Mouse (Mus musculus) thymus, adult 2 months (tissue): ENCODE results near the gene Rnf223. TPM values are rescaled to one million over a fixed set of nuclear protein-coding genes. Genes with fewer than 3 reads are reported as not detected.
"Not testable (repeated sequence)": the region's sequence is repeated elsewhere in the genome, so short reads cannot be mapped to it uniquely, and the experiment has no call there.

Experiments used
- DNase-seq: peaks from one replicate; pipeline ENCODE4 v3.0.0; 2021
- H3K27ac ChIP-seq: fragments of 200-500 bp; 2 replicates; pipeline ENCODE4 v1.5.1; 2012; ENCODE audit warnings: low read length, control low read depth; ENCODE audit not compliant: control insufficient read depth, insufficient read depth
- H3K27me3 ChIP-seq: fragments of 200-500 bp; 2 replicates; pipeline ENCODE4 v1.6.1; 2012; ENCODE audit warnings: mild to moderate bottlenecking, low read length, moderate library complexity, mixed read lengths; ENCODE audit not compliant: control insufficient read depth, insufficient read depth
- H3K36me3 ChIP-seq: fragments of 200-500 bp; 2 replicates; pipeline ENCODE4 v1.6.1; 2012; ENCODE audit warnings: mild to moderate bottlenecking, low read length, moderate library complexity; ENCODE audit not compliant: control insufficient read depth, insufficient read depth
- H3K4me1 ChIP-seq: fragments of 200-500 bp; replicated peaks from 2 replicates; pipeline ENCODE4 v1.6.1; 2012; ENCODE audit warnings: low read length; ENCODE audit not compliant: control insufficient read depth, insufficient read depth
- H3K4me3 ChIP-seq: fragments of 200-500 bp; 2 replicates; pipeline ENCODE4 v1.5.1; 2012; ENCODE audit warnings: mild to moderate bottlenecking, low read length, control low read depth, moderate library complexity; ENCODE audit not compliant: control insufficient read depth, insufficient read depth
- CTCF ChIP-seq: fragments of 200-500 bp; IDR thresholded peaks from 2 replicates; pipeline ENCODE4 v1.5.1; 2012; ENCODE audit warnings: mild to moderate bottlenecking, control low read depth, low read length, moderate library complexity, borderline replicate concordance; ENCODE audit not compliant: control insufficient read depth, poor library complexity, insufficient read depth; ENCODE audit errors: extremely low read depth
- POLR2A ChIP-seq: fragments of 200-500 bp; IDR thresholded peaks from 2 replicates; pipeline ENCODE4 v1.6.1; 2012; ENCODE audit warnings: mild to moderate bottlenecking, low read length, control low read depth, moderate library complexity; ENCODE audit not compliant: control insufficient read depth, poor library complexity, insufficient read depth; ENCODE audit errors: extremely low read depth
- WGBS: fragments of 180-500 bp; shearing (Covaris S2); methylation state at CpG from one replicate; pipeline ENCODE4 v1.1.7; 2018; 5-methylcytosine and 5-hydroxymethylcytosine counted together
- polyA plus RNA-seq: library from polyadenylated mRNA; depleted of rRNA; stranded (reverse); fragments of >200 nt; gene quantifications from 2 replicates; pipeline ENCODE4 v1.2.3, GENCODE M21; 2012

Gene Rnf223
- polyA plus RNA-seq, 1 experiment: 3.5 TPM

DNA sequence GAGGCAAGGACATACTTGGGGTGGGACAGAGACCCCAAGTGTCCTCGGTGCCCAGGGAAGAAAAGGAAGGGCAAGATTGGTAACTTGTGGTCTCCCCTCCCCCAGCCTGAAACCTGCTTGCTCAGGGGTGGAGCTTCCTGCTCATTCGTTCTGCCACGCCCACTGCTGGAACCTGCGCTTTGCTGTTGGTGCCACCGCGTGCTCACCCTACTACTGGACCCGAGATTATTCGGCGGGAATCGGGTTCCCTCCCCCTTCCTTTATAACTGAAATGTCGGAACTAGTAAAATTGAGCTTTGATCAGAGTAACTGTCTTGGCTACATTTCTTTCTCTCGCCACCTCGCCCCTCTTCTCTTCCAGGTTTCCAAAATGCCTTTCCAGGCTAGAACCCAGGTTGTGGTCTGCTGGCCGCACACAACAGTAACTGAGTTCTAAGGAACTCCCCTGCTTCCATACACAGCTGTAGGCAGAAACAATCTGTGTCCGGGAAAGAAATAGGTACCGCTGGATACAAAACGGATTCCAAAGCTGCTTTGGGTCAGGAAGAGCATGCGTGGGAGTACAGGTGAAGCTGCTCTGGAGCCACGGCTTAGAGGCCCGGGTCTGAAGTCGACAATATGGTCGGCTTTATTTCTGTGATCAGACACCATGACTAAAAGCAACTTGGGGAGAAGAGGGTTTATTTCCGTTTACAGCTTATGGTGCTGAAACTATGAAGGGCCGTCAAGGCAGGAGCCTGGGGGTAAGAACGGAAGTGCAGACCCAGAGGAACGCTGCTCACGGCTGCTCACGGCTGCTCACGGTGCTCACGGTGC lies 6.2 kb downstream of the Rnf223 start:
- Histone ChIP-seq H3K4me1 (no peaks in the 10 kb centered on the region), H3K4me3 (no peak overlapping the region), H3K27me3 (no peaks in the 10 kb centered on the region), H3K36me3 (no peaks in the 10 kb centered on the region), H3K27ac (no peak overlapping the region)
- no peak for TF ChIP-seq CTCF
- TF ChIP-seq POLR2A: no peak
- WGBS: 91% methylated on average over 30 of the region's 30 CpGs
- no peak for DNase-seq

DNA sequence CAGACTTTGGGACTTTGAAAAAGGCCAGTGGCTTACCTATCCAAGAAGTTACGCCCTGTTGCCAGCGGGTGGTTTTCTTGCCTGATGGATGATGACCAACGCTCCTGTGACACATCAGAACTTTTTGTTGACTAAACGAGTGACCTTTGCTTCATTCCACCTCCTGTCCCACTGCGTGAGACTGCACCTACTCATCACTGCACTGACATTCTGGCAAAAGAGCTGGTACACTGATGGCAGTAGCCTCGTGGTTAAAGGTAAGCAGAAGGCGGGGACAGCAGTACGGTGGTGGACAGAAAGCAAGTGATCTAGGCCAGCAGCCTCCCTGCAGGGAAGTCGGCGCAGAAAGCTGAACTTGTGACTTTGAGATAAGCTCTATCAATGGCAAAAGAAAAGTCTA lies 20.6 kb downstream of the Rnf223 start:
- 92% methylated on average over 10 of the region's 10 CpGs for WGBS
- H3K36me3 ChIP-seq, DNase-seq, H3K4me3 ChIP-seq, H3K27me3 ChIP-seq, H3K27ac ChIP-seq, H3K4me1 ChIP-seq: not testable (repeated sequence)

DNA sequence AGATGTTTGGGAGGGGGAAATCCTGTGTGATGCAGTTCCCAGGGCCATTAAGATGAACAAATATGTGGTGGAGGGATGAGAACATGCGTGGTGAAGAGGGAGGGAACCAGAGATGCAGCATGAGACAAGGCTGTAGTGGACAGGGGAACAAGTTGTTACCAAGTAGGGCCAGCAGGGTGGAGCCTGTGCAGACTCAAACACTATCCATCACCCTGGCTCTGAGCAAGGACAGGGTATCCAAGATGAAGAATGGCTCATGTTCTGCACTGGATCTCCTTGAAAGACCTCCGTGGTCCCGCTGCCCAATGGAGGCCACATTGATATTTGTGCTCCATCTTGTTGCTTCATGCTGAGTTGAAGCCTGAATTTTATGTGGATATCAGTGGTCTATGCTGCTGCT lies 24.5 kb downstream of the Rnf223 start:
- Histone ChIP-seq H3K27me3 (no peaks in the 10 kb centered on the region), H3K27ac (no peak overlapping the region), H3K4me3 (no peak overlapping the region), H3K36me3 (no peaks in the 10 kb centered on the region), H3K4me1 (no peaks in the 10 kb centered on the region)
- WGBS: 93% methylated on average over 3 of the region's 3 CpGs
- no peak for TF ChIP-seq CTCF
- no peak for DNase-seq

DNA sequence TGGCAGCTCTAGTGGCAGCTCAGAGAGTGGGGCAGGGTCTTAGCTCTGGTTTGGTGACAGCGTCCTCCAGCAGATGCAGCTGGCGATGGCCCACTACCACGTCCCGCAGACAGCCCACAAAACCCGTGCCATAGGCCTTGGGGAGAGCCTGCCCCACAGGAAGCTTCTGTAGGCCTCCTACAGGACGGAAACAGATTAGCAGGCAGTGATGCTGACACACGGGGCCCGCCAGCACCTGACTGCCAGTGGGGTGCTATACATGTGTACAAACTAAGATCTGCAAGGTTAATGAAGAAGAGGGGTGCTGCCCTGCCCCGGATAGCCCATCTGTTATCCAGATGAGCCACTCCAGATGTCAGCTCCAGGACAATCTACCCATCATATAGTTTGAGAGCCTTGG lies 36.2 kb downstream of the Rnf223 start:
- Histone ChIP-seq H3K36me3 (no peaks in the 10 kb centered on the region), H3K4me3 (no peak overlapping the region), H3K27me3 (no peaks in the 10 kb centered on the region), H3K27ac (no peak overlapping the region), H3K4me1 (no peaks in the 10 kb centered on the region)
- TF ChIP-seq CTCF (no peak; the same call in 1 of the 2 replicates), POLR2A (no peak)
- 64% methylated on average over 9 of the region's 9 CpGs for WGBS
- DNase-seq: peak; percentile 16

DNA sequence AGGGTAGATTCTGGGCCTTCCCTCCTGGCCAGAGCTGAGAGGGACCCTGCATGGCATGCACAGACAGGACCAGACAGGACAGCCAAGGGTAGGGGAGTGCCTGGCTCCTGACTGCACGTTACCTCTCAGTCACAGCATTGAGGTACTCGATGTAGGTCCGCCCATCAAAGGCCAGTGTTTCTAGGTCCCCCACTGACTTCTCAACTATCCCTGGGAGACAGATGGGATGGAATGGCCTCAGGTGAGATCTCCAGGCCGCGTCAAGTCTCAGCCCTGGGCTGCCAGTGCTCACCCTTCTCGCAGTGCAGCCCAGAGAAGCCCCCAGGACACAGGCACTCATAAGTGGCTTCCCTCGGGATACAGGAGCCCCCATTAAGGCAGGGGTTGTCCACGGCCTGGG lies 38.3 kb downstream of the Rnf223 start:
- WGBS: 93% methylated on average over 8 of the region's 8 CpGs
- no peak overlapping the region for H3K4me3 ChIP-seq
- H3K36me3 ChIP-seq: no peaks in the 10 kb centered on the region
- no peak overlapping the region for H3K27ac ChIP-seq
- TF ChIP-seq POLR2A (no peak), CTCF (no peak)
- no peaks in the 10 kb centered on the region for H3K4me1 ChIP-seq
- no peaks in the 10 kb centered on the region for H3K27me3 ChIP-seq
- no peak for DNase-seq

DNA sequence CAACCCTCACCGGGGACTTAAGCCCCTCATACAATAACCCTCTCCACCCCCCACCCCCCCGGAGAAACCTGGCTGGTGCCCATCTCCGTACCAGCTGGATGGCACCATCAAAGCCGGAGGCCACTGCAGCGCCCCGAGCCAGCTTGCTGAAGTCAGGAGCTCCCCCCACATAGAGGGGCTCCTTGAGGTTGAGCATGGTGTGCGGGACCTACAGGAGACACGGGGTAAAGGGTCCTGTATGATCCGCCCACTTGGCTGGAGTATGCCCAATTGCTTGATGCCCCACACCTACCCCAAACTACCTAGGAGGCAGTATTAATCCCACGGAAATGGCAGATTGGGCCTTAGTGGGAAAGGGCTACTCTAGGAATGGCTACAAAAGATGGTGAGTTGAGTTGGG lies 38.8 kb downstream of the Rnf223 start:
- TF ChIP-seq CTCF (no peak), POLR2A (no peak)
- Histone ChIP-seq H3K4me1 (no peaks in the 10 kb centered on the region), H3K4me3 (no peak overlapping the region), H3K27me3 (no peaks in the 10 kb centered on the region), H3K27ac (no peak overlapping the region), H3K36me3 (no peaks in the 10 kb centered on the region)
- no peak for DNase-seq
- WGBS: 96% methylated on average over 10 of the region's 10 CpGs

DNA sequence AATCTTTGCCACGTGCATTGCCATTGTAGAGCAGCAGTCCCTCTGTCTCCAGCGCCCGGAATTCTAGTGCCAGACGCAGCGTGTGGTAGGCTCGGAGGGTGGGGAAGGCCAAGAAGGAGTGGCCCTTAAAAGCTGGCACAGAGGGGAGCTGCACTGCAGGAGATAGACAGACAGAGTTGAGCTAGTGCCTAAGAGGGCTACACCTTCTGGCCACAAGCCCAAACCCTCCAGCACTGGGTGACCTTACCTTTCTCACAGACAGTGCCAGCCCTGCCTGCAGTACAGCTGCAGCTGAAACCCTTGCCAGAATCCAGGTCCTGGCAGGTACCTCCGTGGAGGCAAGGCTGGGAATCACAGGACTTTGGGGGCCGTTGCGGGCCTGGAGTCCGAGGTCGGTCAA lies 41.5 kb downstream of the Rnf223 start:
- TF ChIP-seq CTCF (no peak), POLR2A (no peak)
- H3K27ac ChIP-seq: no peak overlapping the region
- WGBS: 95% methylated on average over 11 of the region's 11 CpGs
- no peaks in the 10 kb centered on the region for H3K4me1 ChIP-seq
- no peaks in the 10 kb centered on the region for H3K27me3 ChIP-seq
- no peaks in the 10 kb centered on the region for H3K36me3 ChIP-seq
- DNase-seq: no peak
- H3K4me3 ChIP-seq: no peak overlapping the region
